Mouse (Mus musculus) neural tube, embryonic 13.5 days (tissue): ENCODE measurements at regions not wholly inside any gene's neighbourhood (a gene's known extent, or its start where the extent isn't known, plus 50 kb on each side); places are given as distances from the start of the nearest gene placed in this dataset.

Experiments used
- ATAC-seq: fragments of 200-750 bp; cut with Nextera tagmentation; 2 replicates; pipeline ENCODE4 v1.8.0; 2017; ENCODE audit warnings: low read depth, mild to moderate bottlenecking, moderate TSS enrichment, moderate library complexity
- H3K27ac ChIP-seq: fragments of 300-500 bp; sonication (generic); replicated peaks from 2 replicates; pipeline ENCODE4 v1.5.1; 2015; ENCODE audit warnings: moderate library complexity, mild to moderate bottlenecking, inconsistent platforms
- H3K27me3 ChIP-seq: fragments of 300-500 bp; sonication (generic); 2 replicates; pipeline ENCODE4 v1.6.1; 2015; ENCODE audit warnings: mild to moderate bottlenecking, inconsistent platforms
- H3K36me3 ChIP-seq: fragments of 300-500 bp; sonication (generic); 2 replicates; pipeline ENCODE4 v1.6.1; 2015; ENCODE audit warnings: mild to moderate bottlenecking, inconsistent platforms
- H3K4me1 ChIP-seq: fragments of 300-500 bp; sonication (generic); replicated peaks from 2 replicates; pipeline ENCODE4 v1.6.1; 2015; ENCODE audit warnings: inconsistent platforms
- H3K4me2 ChIP-seq: fragments of 300-500 bp; sonication (generic); 2 replicates; pipeline ENCODE4 v1.6.1; 2015; ENCODE audit warnings: inconsistent platforms, mild to moderate bottlenecking, moderate library complexity
- H3K4me3 ChIP-seq: fragments of 300-500 bp; sonication (generic); 2 replicates; pipeline ENCODE4 v1.5.1; 2015; ENCODE audit warnings: mild to moderate bottlenecking, inconsistent platforms
- H3K9ac ChIP-seq: fragments of 300-500 bp; sonication (generic); 2 replicates; pipeline ENCODE4 v1.6.1; 2015; ENCODE audit warnings: moderate library complexity, mild to moderate bottlenecking, inconsistent platforms
- H3K9me3 ChIP-seq: fragments of 300-500 bp; sonication (generic); 2 replicates; pipeline ENCODE4 v1.6.1; 2016; ENCODE audit warnings: inconsistent platforms
- WGBS: fragments of 180-500 bp; shearing (Covaris S2); methylation state at CpG from one replicate; pipeline ENCODE4 v1.1.7; 2015; 5-methylcytosine and 5-hydroxymethylcytosine counted together

DNA sequence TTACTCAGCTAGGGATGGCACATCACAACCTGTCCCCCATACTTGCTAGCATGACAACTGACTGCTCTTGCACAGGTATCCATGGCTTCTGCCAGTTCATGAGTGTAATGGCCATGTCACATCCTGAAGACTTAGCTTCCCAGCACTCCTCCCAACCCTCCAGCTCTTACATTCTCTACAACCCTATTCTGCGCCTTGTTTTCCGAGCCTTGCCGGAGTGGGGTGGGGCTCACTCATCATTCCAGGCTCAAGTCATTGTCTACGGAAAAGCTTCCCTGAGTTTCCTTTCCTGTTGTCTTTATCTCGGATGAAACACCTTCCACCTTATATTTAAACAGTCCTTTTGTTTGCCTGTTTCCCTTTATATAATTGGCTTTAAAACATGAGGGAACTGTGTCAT is 69.6 kb downstream of the Prdm13 start:
- no peak overlapping the region for H3K4me3 ChIP-seq
- ATAC-seq, result no peak
- no peak overlapping the region for H3K27ac ChIP-seq
- no peaks in the 10 kb centered on the region for H3K9me3 ChIP-seq
- peaks cover 7% of the 10 kb centered on the region; the same call in 1 of the 2 replicates for H3K4me1 ChIP-seq
- 81% methylated on average over 5 of the region's 5 CpGs for WGBS
- H3K4me2 ChIP-seq, result no peak overlapping the region
- H3K36me3 ChIP-seq, result no peaks in the 10 kb centered on the region
- no peak overlapping the region for H3K9ac ChIP-seq
- H3K27me3 ChIP-seq, result no peaks in the 10 kb centered on the region

DNA sequence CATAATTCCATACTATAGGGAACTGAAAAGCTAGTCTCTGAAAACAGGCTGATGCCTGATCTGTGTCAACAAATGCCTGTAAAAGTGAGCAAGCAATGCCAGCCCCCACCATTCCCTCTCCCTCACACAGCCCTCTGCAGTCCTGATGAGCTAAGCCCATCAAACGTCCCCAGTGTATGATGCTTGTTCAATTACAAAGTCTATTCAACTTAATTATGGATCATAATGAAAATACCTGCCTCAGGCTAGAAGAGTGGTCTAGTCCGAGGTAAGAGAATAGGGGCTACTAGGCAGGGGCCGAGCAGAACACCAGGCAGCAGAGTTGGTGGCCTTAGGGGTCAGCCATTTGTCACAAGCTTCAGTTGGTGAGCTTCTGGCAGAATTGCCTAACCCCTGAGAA is 71.3 kb downstream of the Prdm13 start:
- Histone ChIP-seq H3K4me2 (no peak overlapping the region), H3K9me3 (no peaks in the 10 kb centered on the region), H3K4me3 (no peak overlapping the region), H3K4me1 (peaks cover 7% of the 10 kb centered on the region; the same call in 1 of the 2 replicates), H3K36me3 (no peaks in the 10 kb centered on the region), H3K9ac (no peak overlapping the region), H3K27me3 (no peaks in the 10 kb centered on the region), H3K27ac (no peak overlapping the region)
- peak; percentile 77 for ATAC-seq
- WGBS, result 30% methylated on average over 3 of the region's 3 CpGs

GRCm38 (mm10) chr4:21611531-21612282 is 74.1 kb downstream of the Prdm13 start:
- Histone ChIP-seq H3K36me3 (no peaks in the 10 kb centered on the region), H3K9ac (no peak overlapping the region), H3K27me3 (no peaks in the 10 kb centered on the region), H3K27ac (no peak overlapping the region), H3K4me1 (peaks cover 7% of the 10 kb centered on the region; the same call in 1 of the 2 replicates), H3K9me3 (no peaks in the 10 kb centered on the region), H3K4me3 (no peak overlapping the region), H3K4me2 (no peak overlapping the region)
- ATAC-seq, result 0 out of 2 replicates have a peak, but pooled peaks have one; percentile 40
- WGBS, result 57% methylated on average over 5 of the region's 5 CpGs

GRCm38 (mm10) chr4:21598024-21598423 is 87.7 kb downstream of the Prdm13 start:
- Histone ChIP-seq H3K27me3 (no peaks in the 10 kb centered on the region), H3K36me3 (no peaks in the 10 kb centered on the region), H3K27ac (no peak overlapping the region), H3K9me3 (no peaks in the 10 kb centered on the region), H3K9ac (no peak overlapping the region), H3K4me1 (no peaks in the 10 kb centered on the region), H3K4me2 (no peak overlapping the region), H3K4me3 (no peak overlapping the region)
- WGBS, result 68% methylated on average over 2 of the region's 2 CpGs
- no peak for ATAC-seq

GRCm38 (mm10) chr4:21547771-21548170 is 138.0 kb downstream of the Prdm13 start:
- no peak for ATAC-seq
- Histone ChIP-seq H3K27ac (no peak overlapping the region), H3K9me3 (no peaks in the 10 kb centered on the region), H3K4me1 (no peaks in the 10 kb centered on the region), H3K9ac (no peak overlapping the region), H3K27me3 (no peaks in the 10 kb centered on the region), H3K36me3 (no peaks in the 10 kb centered on the region), H3K4me2 (no peak overlapping the region), H3K4me3 (no peak overlapping the region)
- WGBS, result 87% methylated on average over 3 of the region's 3 CpGs

DNA sequence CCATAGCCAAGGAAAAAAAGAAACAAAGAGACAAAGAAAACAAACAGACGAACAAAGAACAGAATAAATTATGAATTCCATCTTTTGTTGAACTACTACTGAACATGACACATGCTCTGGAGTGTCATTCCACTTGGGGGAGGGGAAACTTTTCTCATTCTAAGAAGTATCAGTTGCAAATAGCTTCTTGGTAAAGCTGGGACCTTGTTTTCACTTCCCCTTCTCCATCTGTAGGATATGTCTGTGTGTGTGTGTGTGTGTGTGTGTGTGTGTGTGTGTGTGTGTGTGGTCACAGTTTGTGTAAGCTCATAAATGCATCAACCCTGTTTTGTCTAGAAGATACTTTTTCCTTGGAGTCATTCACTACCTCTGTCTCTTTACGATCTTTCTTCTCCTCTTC is 146.2 kb downstream of the Prdm13 start:
- H3K27me3 ChIP-seq, result no peaks in the 10 kb centered on the region
- H3K9me3 ChIP-seq, result no peaks in the 10 kb centered on the region
- no peak overlapping the region for H3K4me2 ChIP-seq
- ATAC-seq, result no peak
- no peaks in the 10 kb centered on the region for H3K36me3 ChIP-seq
- no peak overlapping the region for H3K4me3 ChIP-seq
- 91% methylated on average over 2 of the region's 2 CpGs for WGBS
- H3K9ac ChIP-seq, result no peak overlapping the region
- H3K27ac ChIP-seq, result no peak overlapping the region
- no peaks in the 10 kb centered on the region for H3K4me1 ChIP-seq

GRCm38 (mm10) chr4:21535973-21536372 is 149.8 kb downstream of the Prdm13 start:
- Histone ChIP-seq H3K4me2 (no peak overlapping the region), H3K9me3 (no peaks in the 10 kb centered on the region), H3K9ac (no peak overlapping the region), H3K27me3 (no peaks in the 10 kb centered on the region), H3K4me3 (no peak overlapping the region), H3K36me3 (no peaks in the 10 kb centered on the region), H3K4me1 (no peaks in the 10 kb centered on the region), H3K27ac (no peak overlapping the region)
- 29% methylated on average over 2 of the region's 2 CpGs for WGBS
- ATAC-seq, result no peak

DNA sequence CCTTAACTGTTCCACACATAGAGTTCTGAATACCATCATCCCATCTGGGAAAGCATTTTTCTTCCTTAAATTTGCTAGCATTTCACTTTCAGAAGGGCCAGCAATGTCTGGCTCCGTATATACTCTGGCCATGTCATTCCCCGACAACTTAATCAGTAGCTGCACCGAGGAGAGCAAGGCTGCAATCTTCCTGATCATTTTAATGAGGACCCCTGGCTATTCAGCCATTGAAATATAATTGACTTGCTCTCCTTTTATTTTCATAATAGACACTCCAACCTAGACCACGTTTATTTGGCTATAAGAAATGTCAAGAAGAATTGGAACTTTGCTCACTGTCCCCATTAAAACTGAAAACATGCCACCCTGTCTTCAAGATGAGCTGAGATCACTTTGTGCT is 153.6 kb downstream of the Prdm13 start:
- Histone ChIP-seq H3K4me2 (no peak overlapping the region), H3K4me1 (no peaks in the 10 kb centered on the region), H3K27ac (no peak overlapping the region), H3K36me3 (no peaks in the 10 kb centered on the region), H3K27me3 (no peaks in the 10 kb centered on the region), H3K9me3 (no peaks in the 10 kb centered on the region), H3K4me3 (no peak overlapping the region), H3K9ac (no peak overlapping the region)
- WGBS, result 66% methylated on average over 4 of the region's 4 CpGs
- ATAC-seq, result no peak
